Mouse (Mus musculus): Measurements from ENCODE around the gene Pigw.

- TF ChIP-seq CTCF (IDR thresholded peaks at IDR 0.05; ENCODE audit: low read depth) = no peak
- TF ChIP-seq EP300 (IDR thresholded peaks at IDR 0.05; ENCODE audit: low read depth) = no peak
Observed at GRCm38 (mm10) chr11:84846741-84847474, 33.2 kb downstream of the Pigw start.

All from liver, postnatal 0 days (tissue).